Mouse (Mus musculus) cerebellum, adult 8-10 months (tissue): ENCODE results near the gene Zscan20.

Experiments used
- DNase-seq: peaks from one replicate; pipeline ENCODE4 v3.0.0; 2022

The Zscan20 gene

GRCm38 (mm10) chr4:128609925-128610402, at the start of gene Zscan20:
Zscan20 (minus strand) TSS chr4:128610098.
- DNase-seq = peak; percentile 94

- DNase-seq = no peak
These were observed 45.5 kb upstream of the Zscan20 start for GRCm38 (mm10) chr4:128655446-128655845.

GRCm38 (mm10) chr4:128654505-128655381, 44.8 kb upstream of the Zscan20 start, which contains the start of gene Phc2:
Phc2 (plus strand) TSS chr4:128654702.
- DNase-seq = peak; percentile 95

GRCm38 (mm10) chr4:128652584-128653298, 42.8 kb upstream of the Zscan20 start:
- DNase-seq = no peak

GRCm38 (mm10) chr4:128651530-128651929, 41.6 kb upstream of the Zscan20 start:
- peak; percentile 81 for DNase-seq

- DNase-seq = no peak
These were observed 38.8 kb upstream of the Zscan20 start for GRCm38 (mm10) chr4:128648567-128649255.

- no peak for DNase-seq
These were observed 36.9 kb upstream of the Zscan20 start for GRCm38 (mm10) chr4:128646762-128647161.

- no peak for DNase-seq
These were observed 36.0 kb upstream of the Zscan20 start for GRCm38 (mm10) chr4:128645896-128646295.

GRCm38 (mm10) chr4:128641766-128642717, 32.1 kb upstream of the Zscan20 start:
- no peak for DNase-seq

- DNase-seq = no peak
These were observed 28.5 kb upstream of the Zscan20 start for GRCm38 (mm10) chr4:128638265-128638923.

GRCm38 (mm10) chr4:128637250-128637649, 27.4 kb upstream of the Zscan20 start:
- DNase-seq = no peak

- DNase-seq = no peak
These were observed 26.1 kb upstream of the Zscan20 start for GRCm38 (mm10) chr4:128635894-128636585.

GRCm38 (mm10) chr4:128635451-128635850, 25.6 kb upstream of the Zscan20 start:
- DNase-seq = no peak

GRCm38 (mm10) chr4:128621109-128621508, 11.2 kb upstream of the Zscan20 start:
- DNase-seq = no peak

GRCm38 (mm10) chr4:128620572-128620971, 10.7 kb upstream of the Zscan20 start:
- DNase-seq = no peak

- DNase-seq = no peak
These were observed 9.1 kb upstream of the Zscan20 start for GRCm38 (mm10) chr4:128618963-128619362.

GRCm38 (mm10) chr4:128618246-128618911, 8.5 kb upstream of the Zscan20 start, which contains the start of gene Tlr12:
Tlr12 (minus strand) TSS chr4:128618619.
- no peak for DNase-seq

GRCm38 (mm10) chr4:128617363-128618120, 7.6 kb upstream of the Zscan20 start:
- no peak for DNase-seq

- DNase-seq = no peak
These were observed 5.9 kb upstream of the Zscan20 start for GRCm38 (mm10) chr4:128615761-128616160.
